Mouse (Mus musculus) heart, adult 2 months (tissue): ENCODE measurements at regions not wholly inside any gene's neighbourhood (a gene's known extent, or its start where the extent isn't known, plus 50 kb on each side); places are given as distances from the start of the nearest gene placed in this dataset.

Source experiments
- CTCF ChIP-seq: fragments of 200-600 bp; IDR thresholded peaks from 2 replicates; pipeline ENCODE4 v1.8.1; 2022; ENCODE audit warnings: antibody characterized with exemption, mild to moderate bottlenecking, moderate library complexity
- POLR2A ChIP-seq: fragments of 200-500 bp; IDR thresholded peaks from 2 replicates; pipeline ENCODE4 v1.6.1; 2011; ENCODE audit warnings: mild to moderate bottlenecking, low read depth, low read length, control low read depth; ENCODE audit not compliant: insufficient read depth

- no peak for TF ChIP-seq CTCF
- no peak for TF ChIP-seq POLR2A
Measured at GRCm38 (mm10) chr12:35734371-35734770, 191.0 kb upstream of the Agr3 start.
